Mouse (Mus musculus) heart, postnatal 0 days (tissue): ENCODE measurements around the gene 1700018B08Rik. TPM values are rescaled to one million over a fixed set of nuclear protein-coding genes. Genes with fewer than 3 reads are reported as not detected.
A peak's percentile ranks its signal among the peaks of the same experiment; 100 is the strongest.

Source experiments
- ATAC-seq: fragments of 200-750 bp; cut with Nextera tagmentation; 2 replicates; pipeline ENCODE4 v1.8.0; 2017; ENCODE audit warnings: low read depth, moderate number of reproducible peaks, moderate library complexity; ENCODE audit not compliant: insufficient read depth
- DNase-seq: peaks from one replicate; pipeline ENCODE4 v3.0.0-alpha.2; 2016; ENCODE audit warnings: low spot score
- H3K27ac ChIP-seq: fragments of 300-500 bp; sonication (generic); 2 replicates; pipeline ENCODE4 v1.5.1; 2014; ENCODE audit warnings: low read depth, mild to moderate bottlenecking
- H3K27me3 ChIP-seq: fragments of 300-500 bp; sonication (generic); 2 replicates; pipeline ENCODE4 v1.6.1; 2014; ENCODE audit warnings: low read length, mixed read lengths; ENCODE audit not compliant: control insufficient read depth, insufficient read depth
- H3K36me3 ChIP-seq: fragments of 300-500 bp; sonication (generic); replicated peaks from 2 replicates; pipeline ENCODE4 v1.6.1; 2014; ENCODE audit warnings: low read length, mixed read lengths; ENCODE audit not compliant: control insufficient read depth, insufficient read depth
- H3K4me1 ChIP-seq: fragments of 300-500 bp; sonication (generic); 2 replicates; pipeline ENCODE4 v1.6.1; 2014; ENCODE audit warnings: antibody characterized with exemption; ENCODE audit not compliant: control insufficient read depth, insufficient read depth
- H3K4me2 ChIP-seq: fragments of 300-500 bp; sonication (generic); 2 replicates; pipeline ENCODE4 v1.6.1; 2014; ENCODE audit warnings: low read depth, mild to moderate bottlenecking, low read length, moderate library complexity
- H3K4me3 ChIP-seq: fragments of 300-500 bp; sonication (generic); 2 replicates; pipeline ENCODE4 v1.5.1; 2014; ENCODE audit warnings: low read depth, low read length
- H3K9ac ChIP-seq: fragments of 300-500 bp; sonication (generic); replicated peaks from 2 replicates; pipeline ENCODE4 v1.6.1; 2014; ENCODE audit warnings: low read depth, low read length, mixed read lengths
- H3K9me3 ChIP-seq: fragments of 300-500 bp; sonication (generic); replicated peaks from 2 replicates; pipeline ENCODE4 v1.6.1; 2016; ENCODE audit warnings: low read length; ENCODE audit not compliant: control insufficient read depth
- CTCF ChIP-seq: IDR thresholded peaks from 2 replicates; pipeline ENCODE4 v1.5.1; 2016; ENCODE audit warnings: antibody characterized with exemption, control low read depth, low read depth
- EP300 ChIP-seq: IDR thresholded peaks from 2 replicates; pipeline ENCODE4 v1.6.1; 2016; ENCODE audit warnings: antibody characterized with exemption, low read depth
- WGBS: fragments of 180-500 bp; shearing (Covaris S2); extraction: QIAGEN DNeasy Blood & Tissue Kit; methylation state at CpG from one replicate; pipeline ENCODE4 v1.1.7; 2014; 5-methylcytosine and 5-hydroxymethylcytosine counted together
- polyA plus RNA-seq: library from polyadenylated mRNA; unstranded; fragments of >200 nt; fragmentation: Nextera tagmentation; extraction: Ambion mirVana; gene quantifications from 2 replicates; pipeline ENCODE4 v1.2.1, GENCODE M21; 2015
- total RNA-seq: library from RNA; depleted of rRNA; stranded (reverse); fragments of >200 nt; gene quantifications from 2 replicates; pipeline ENCODE4 v1.2.3, GENCODE M21; 2014; ENCODE audit warnings: low replicate concordance

1700018B08Rik gene
- total and polyA plus RNA-seq, 2 experiments from 2014 or later = not detected

DNA sequence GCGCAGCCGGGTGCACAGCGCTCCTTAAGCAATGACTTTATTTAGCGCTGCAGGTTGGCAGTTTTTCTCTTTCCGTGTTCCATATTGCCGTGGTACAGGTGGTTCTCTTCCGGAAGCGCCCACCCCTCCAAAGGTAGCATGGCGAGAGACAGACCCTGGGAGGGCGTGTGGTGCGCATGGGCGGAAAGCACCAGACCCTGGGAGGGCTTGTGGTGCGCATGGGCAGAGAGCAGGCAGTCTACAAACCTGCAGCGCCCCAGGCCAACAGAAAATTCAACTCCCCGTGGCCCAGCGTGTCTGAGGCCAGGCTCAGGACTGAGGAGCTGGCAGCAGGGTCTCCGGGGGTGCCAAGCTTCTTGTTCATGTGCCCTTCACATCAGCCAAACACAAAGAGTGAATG, 26.7 kb upstream of the 1700018B08Rik start:
- ATAC-seq = no peak
- Histone ChIP-seq H3K9me3 (no peaks in the 10 kb centered on the region), H3K36me3 (no peaks in the 10 kb centered on the region), H3K4me3 (no peak overlapping the region), H3K27me3 (no peaks in the 10 kb centered on the region), H3K4me1 (peaks cover 9% of the 10 kb centered on the region; the same call in 1 of the 2 replicates), H3K4me2 (peak overlapping the region; percentile 12; the same call in 1 of the 2 replicates), H3K27ac (no peak overlapping the region), H3K9ac (no peak overlapping the region)
- DNase-seq = no peak
- TF ChIP-seq EP300 (no peak), CTCF (no peak)
- 81% methylated on average over 17 of the region's 17 CpGs for WGBS

- H3K4me2 ChIP-seq = peak overlapping the region; percentile 12; the same call in 1 of the 2 replicates
- no peak overlapping the region for H3K9ac ChIP-seq
- H3K4me3 ChIP-seq = no peak overlapping the region
- TF ChIP-seq CTCF (no peak), EP300 (no peak)
- H3K27me3 ChIP-seq = no peaks in the 10 kb centered on the region
- no peak overlapping the region for H3K27ac ChIP-seq
- no peaks in the 10 kb centered on the region for H3K36me3 ChIP-seq
- DNase-seq = no peak
- 73% methylated on average over 21 of the region's 21 CpGs for WGBS
- H3K9me3 ChIP-seq = no peaks in the 10 kb centered on the region
- peaks cover 9% of the 10 kb centered on the region; the same call in 1 of the 2 replicates for H3K4me1 ChIP-seq
- ATAC-seq = no peak
Measured at GRCm38 (mm10) chr8:121570335-121570734, 26.2 kb upstream of the 1700018B08Rik start.

DNA sequence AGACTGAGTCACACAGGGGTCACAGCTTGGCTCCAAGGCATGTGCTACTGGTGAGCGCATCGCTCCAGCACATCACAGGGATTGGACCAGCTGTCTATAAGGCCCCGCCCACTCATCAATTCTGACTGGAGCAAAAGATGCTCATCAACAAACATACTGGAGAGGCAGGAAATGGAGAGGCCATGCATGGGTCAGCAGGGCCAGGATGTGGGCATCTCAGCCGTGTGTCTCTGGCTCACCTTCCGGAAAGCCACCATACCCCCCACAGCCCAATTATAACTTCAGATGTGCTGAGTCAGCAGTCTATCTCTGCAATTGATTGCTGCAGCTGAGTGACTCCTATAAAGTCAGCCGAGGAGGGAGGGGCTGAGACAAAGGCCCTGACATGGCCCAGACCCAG, 24.2 kb upstream of the 1700018B08Rik start:
- TF ChIP-seq EP300 (no peak), CTCF (no peak)
- Histone ChIP-seq H3K4me2 (no peak overlapping the region), H3K27ac (no peak overlapping the region), H3K9me3 (no peaks in the 10 kb centered on the region), H3K4me3 (no peak overlapping the region), H3K4me1 (peaks cover 6% of the 10 kb centered on the region; the same call in 1 of the 2 replicates), H3K27me3 (no peaks in the 10 kb centered on the region), H3K36me3 (0 out of 2 replicates have a peak, but pooled peaks cover 5% of the 10 kb centered on the region), H3K9ac (no peak overlapping the region)
- DNase-seq (no peak), ATAC-seq (no peak)
- 78% methylated on average over 6 of the region's 6 CpGs for whole genome bisulfite sequencing

DNA sequence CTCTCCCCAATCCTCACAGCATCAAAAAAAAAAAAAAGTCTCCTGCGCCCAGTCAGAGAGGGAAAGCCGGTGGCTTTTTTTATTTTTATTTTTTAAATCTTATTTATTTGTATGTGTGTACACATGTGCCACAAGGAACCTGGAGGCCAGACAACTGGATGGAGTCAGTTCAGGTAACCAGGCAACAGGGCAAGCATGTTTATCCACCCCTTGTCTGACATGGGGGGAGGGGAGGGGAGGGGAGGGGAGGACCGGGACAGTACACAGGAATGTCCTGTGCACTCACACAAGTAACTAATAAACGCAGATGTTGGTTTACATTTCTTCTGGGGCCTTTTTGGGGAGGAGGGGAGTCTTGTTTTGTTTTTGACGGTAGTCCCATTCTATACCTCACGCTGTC, 19.6 kb upstream of the 1700018B08Rik start:
- H3K27me3 ChIP-seq = no peaks in the 10 kb centered on the region
- no peak for TF ChIP-seq EP300
- TF ChIP-seq CTCF = no peak
- H3K9ac ChIP-seq = 0 out of 2 replicates have a peak overlapping the region, but pooled peaks have one; percentile 23
- peak overlapping the region; percentile 89 for H3K27ac ChIP-seq
- no peak overlapping the region for H3K4me2 ChIP-seq
- H3K4me3 ChIP-seq = no peak overlapping the region
- 77% methylated on average over 6 of the region's 6 CpGs for WGBS
- DNase-seq = no peak
- ATAC-seq = no peak
- H3K4me1 ChIP-seq = peaks cover 7% of the 10 kb centered on the region
- H3K36me3 ChIP-seq = peaks cover 21% of the 10 kb centered on the region
- H3K9me3 ChIP-seq = no peaks in the 10 kb centered on the region

GRCm38 (mm10) chr8:121562941-121563351, 18.8 kb upstream of the 1700018B08Rik start:
- TF ChIP-seq EP300 (peak; percentile 98), CTCF (no peak)
- Histone ChIP-seq H3K27ac (peak overlapping the region; percentile 89), H3K4me1 (peaks cover 7% of the 10 kb centered on the region), H3K9me3 (no peaks in the 10 kb centered on the region), H3K9ac (no peak overlapping the region), H3K27me3 (no peaks in the 10 kb centered on the region), H3K36me3 (peaks cover 26% of the 10 kb centered on the region), H3K4me3 (no peak overlapping the region), H3K4me2 (0 out of 2 replicates have a peak overlapping the region, but pooled peaks have one; percentile 2)
- ATAC-seq (peak; percentile 94), DNase-seq (peak; percentile 84)
- 25% methylated on average over 9 of the region's 9 CpGs for WGBS

- Histone ChIP-seq H3K4me1 (peaks cover 7% of the 10 kb centered on the region), H3K36me3 (peaks cover 26% of the 10 kb centered on the region), H3K27me3 (no peaks in the 10 kb centered on the region), H3K4me3 (no peak overlapping the region), H3K4me2 (no peak overlapping the region), H3K9me3 (no peaks in the 10 kb centered on the region), H3K9ac (no peak overlapping the region), H3K27ac (peak overlapping the region; percentile 89)
- no peak for TF ChIP-seq EP300
- TF ChIP-seq CTCF = no peak
- DNase-seq = no peak
- WGBS = 75% methylated on average over 16 of the region's 16 CpGs
- no peak for ATAC-seq
Measured at GRCm38 (mm10) chr8:121561636-121562345, 17.7 kb upstream of the 1700018B08Rik start.
